Mouse (Mus musculus) embryonic facial prominence, embryonic 11.5 days (tissue): Measurements from ENCODE around the gene Fam53b. TPM values are rescaled to one million over a fixed set of nuclear protein-coding genes. Genes with fewer than 3 reads are reported as not detected.

Experiments
- ATAC-seq: fragments of 200-750 bp; cut with Nextera tagmentation; replicated peaks from 2 replicates; pipeline ENCODE4 v1.8.0; 2017; ENCODE audit warnings: low read depth; ENCODE audit not compliant: insufficient number of reproducible peaks, low FRiP score, low TSS enrichment
- DNase-seq: peaks from one replicate; pipeline ENCODE4 v3.0.0-alpha.2; 2015; ENCODE audit warnings: low spot score
- H3K27ac ChIP-seq: fragments of 300-500 bp; sonication (generic); replicated peaks from 2 replicates; pipeline ENCODE4 v1.5.1; 2014; ENCODE audit warnings: mild to moderate bottlenecking, low read depth, low read length, control low read depth
- H3K27me3 ChIP-seq: fragments of 300-500 bp; sonication (generic); 2 replicates; pipeline ENCODE4 v1.6.1; 2014; ENCODE audit warnings: mild to moderate bottlenecking, low read length, moderate library complexity, mixed read lengths; ENCODE audit not compliant: control insufficient read depth, insufficient read depth
- H3K36me3 ChIP-seq: fragments of 300-500 bp; sonication (generic); replicated peaks from 2 replicates; pipeline ENCODE4 v1.6.1; 2014; ENCODE audit warnings: low read depth, mild to moderate bottlenecking, low read length, moderate library complexity, mixed read lengths; ENCODE audit not compliant: control insufficient read depth, insufficient read depth
- H3K4me1 ChIP-seq: fragments of 300-500 bp; sonication (generic); 2 replicates; pipeline ENCODE4 v1.6.1; 2014; ENCODE audit warnings: low read length, mixed read lengths; ENCODE audit not compliant: control insufficient read depth, insufficient read depth
- H3K4me2 ChIP-seq: fragments of 300-500 bp; sonication (generic); 2 replicates; pipeline ENCODE4 v1.6.1; 2014; ENCODE audit warnings: low read depth, mild to moderate bottlenecking, control low read depth, low read length, moderate library complexity
- H3K4me3 ChIP-seq: fragments of 300-500 bp; sonication (generic); 2 replicates; pipeline ENCODE4 v1.5.1; 2014; ENCODE audit warnings: low read depth, low read length, control low read depth
- H3K9ac ChIP-seq: fragments of 300-500 bp; sonication (generic); replicated peaks from 2 replicates; pipeline ENCODE4 v1.6.1; 2014; ENCODE audit warnings: mild to moderate bottlenecking, control low read depth, low read length
- H3K9me3 ChIP-seq: fragments of 300-500 bp; sonication (generic); replicated peaks from 2 replicates; pipeline ENCODE4 v1.6.1; 2016; ENCODE audit warnings: mild to moderate bottlenecking, low read length, inconsistent platforms, mixed read lengths; ENCODE audit not compliant: control insufficient read depth
- WGBS: fragments of 180-500 bp; shearing (Covaris S2); extraction: QIAGEN DNeasy Blood & Tissue Kit; methylation state at CpG from one replicate; pipeline ENCODE4 v1.1.7; 2014; 5-methylcytosine and 5-hydroxymethylcytosine counted together
- polyA plus RNA-seq: library from polyadenylated mRNA; unstranded; fragments of >200 nt; fragmentation: Nextera tagmentation; extraction: Ambion mirVana; gene quantifications from 2 replicates; pipeline ENCODE4 v1.2.1, GENCODE M21; 2014

The Fam53b gene
- polyA plus RNA-seq, 1 experiment from 2014 or later, result 11.8 TPM

GRCm38 (mm10) chr7:132766235-132766871, 47.3 kb downstream of the Fam53b start:
- peaks cover 3% of the 10 kb centered on the region for H3K4me1 ChIP-seq
- no peaks in the 10 kb centered on the region; the same call in 1 of the 2 replicates for H3K36me3 ChIP-seq
- ATAC-seq (0 out of 2 replicates have a peak, but pooled peaks have one; percentile 46), DNase-seq (no peak)
- no peaks in the 10 kb centered on the region for H3K27me3 ChIP-seq
- no peak overlapping the region for H3K4me3 ChIP-seq
- H3K4me2 ChIP-seq, result no peak overlapping the region
- H3K9me3 ChIP-seq, result no peaks in the 10 kb centered on the region
- H3K9ac ChIP-seq, result no peak overlapping the region
- WGBS, result 85% methylated on average over 11 of the region's 11 CpGs
- H3K27ac ChIP-seq, result no peak overlapping the region

DNA sequence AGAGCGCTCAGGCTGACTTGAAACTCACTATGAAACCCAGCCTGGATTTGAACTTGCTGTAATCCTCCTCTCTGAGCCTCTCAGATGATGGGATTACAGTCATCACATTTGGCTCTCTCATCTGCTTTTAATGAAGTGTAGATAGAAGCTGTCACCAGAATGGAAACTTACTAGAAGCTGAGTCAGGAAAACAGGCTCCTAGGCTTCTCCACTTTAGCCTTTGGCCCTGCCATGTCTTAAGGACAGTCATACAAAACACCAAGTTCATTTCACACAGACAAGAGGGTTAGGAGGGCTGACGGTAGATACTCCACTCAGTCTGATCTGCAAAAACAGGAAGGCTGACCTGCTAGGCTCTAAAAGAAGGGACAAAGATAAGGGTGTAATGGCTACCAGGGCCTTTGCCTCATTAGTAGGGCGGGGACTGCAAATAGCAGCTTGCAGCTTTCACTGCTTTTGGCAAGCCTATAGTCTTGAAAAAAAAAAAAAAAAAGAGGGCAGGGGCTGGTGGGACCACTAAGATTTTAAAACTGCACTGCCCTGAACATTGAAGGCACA, 48.0 kb downstream of the Fam53b start:
- H3K9ac ChIP-seq, result no peak overlapping the region
- H3K27me3 ChIP-seq, result no peaks in the 10 kb centered on the region
- ATAC-seq (no peak), DNase-seq (no peak)
- H3K9me3 ChIP-seq, result no peaks in the 10 kb centered on the region
- no peak overlapping the region for H3K4me2 ChIP-seq
- H3K4me1 ChIP-seq, result peaks cover 3% of the 10 kb centered on the region
- H3K27ac ChIP-seq, result no peak overlapping the region
- WGBS, result 74% methylated on average over 3 of the region's 3 CpGs
- H3K4me3 ChIP-seq, result no peak overlapping the region
- no peaks in the 10 kb centered on the region; the same call in 1 of the 2 replicates for H3K36me3 ChIP-seq

DNA sequence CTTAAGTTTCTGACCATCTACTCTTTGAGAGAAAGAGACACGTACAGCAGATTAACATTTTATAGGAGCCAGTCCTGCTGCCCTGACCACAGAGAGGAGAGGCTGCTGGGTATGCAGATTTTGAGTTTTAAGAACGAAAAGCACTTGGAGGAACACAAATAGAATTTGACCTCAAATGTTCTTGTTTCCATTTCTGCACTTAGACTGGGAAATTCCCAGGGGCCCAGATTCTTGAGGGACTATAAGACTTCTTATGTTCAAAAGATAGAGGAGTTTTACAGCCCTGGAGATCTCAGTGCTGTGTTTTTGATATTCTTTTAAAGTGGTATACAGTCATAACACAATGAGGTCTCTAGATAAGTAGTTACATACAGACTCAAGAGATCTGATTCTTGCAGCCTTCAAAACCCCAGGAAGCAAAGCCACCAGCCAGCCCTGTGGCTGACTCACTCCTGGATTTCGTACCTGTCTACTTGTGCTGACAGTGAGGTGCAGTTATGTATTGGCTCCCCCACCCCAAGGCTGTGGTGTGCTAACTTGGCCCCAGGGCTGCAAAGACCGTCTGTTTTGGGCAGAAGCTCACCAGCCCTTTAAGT, 48.7 kb downstream of the Fam53b start:
- 84% methylated on average over 4 of the region's 4 CpGs for WGBS
- DNase-seq, result no peak
- Histone ChIP-seq H3K4me3 (no peak overlapping the region), H3K4me1 (peaks cover 3% of the 10 kb centered on the region), H3K9me3 (no peaks in the 10 kb centered on the region), H3K27ac (no peak overlapping the region), H3K36me3 (no peaks in the 10 kb centered on the region; the same call in 1 of the 2 replicates), H3K9ac (no peak overlapping the region), H3K27me3 (no peaks in the 10 kb centered on the region), H3K4me2 (no peak overlapping the region)
- ATAC-seq, result no peak

GRCm38 (mm10) chr7:132764314-132764713, 49.4 kb downstream of the Fam53b start:
- H3K4me2 ChIP-seq, result no peak overlapping the region
- no peak overlapping the region for H3K27ac ChIP-seq
- 90% methylated on average over 4 of the region's 4 CpGs for WGBS
- H3K9ac ChIP-seq, result no peak overlapping the region
- H3K27me3 ChIP-seq, result no peaks in the 10 kb centered on the region
- H3K4me1 ChIP-seq, result peaks cover 3% of the 10 kb centered on the region
- DNase-seq (no peak), ATAC-seq (no peak)
- H3K9me3 ChIP-seq, result no peaks in the 10 kb centered on the region
- H3K4me3 ChIP-seq, result no peak overlapping the region
- no peaks in the 10 kb centered on the region; the same call in 1 of the 2 replicates for H3K36me3 ChIP-seq

GRCm38 (mm10) chr7:132763911-132764310, 49.8 kb downstream of the Fam53b start:
- H3K36me3 ChIP-seq, result no peaks in the 10 kb centered on the region; the same call in 1 of the 2 replicates

GRCm38 (mm10) chr7:132763351-132763750, 50.3 kb downstream of the Fam53b start:
- no peaks in the 10 kb centered on the region; the same call in 1 of the 2 replicates for H3K36me3 ChIP-seq
- H3K4me1 ChIP-seq, result peaks cover 3% of the 10 kb centered on the region
- no peaks in the 10 kb centered on the region for H3K27me3 ChIP-seq
- WGBS, result 96% methylated on average over 6 of the region's 6 CpGs
- no peak overlapping the region for H3K4me3 ChIP-seq
- H3K9ac ChIP-seq, result no peak overlapping the region
- no peak overlapping the region for H3K27ac ChIP-seq
- no peaks in the 10 kb centered on the region for H3K9me3 ChIP-seq
- DNase-seq, result no peak
- no peak for ATAC-seq
- no peak overlapping the region for H3K4me2 ChIP-seq

More at GRCm38 (mm10) chr7:132763911-132764310, 49.8 kb downstream of the Fam53b start:
- Histone ChIP-seq H3K9ac (no peak overlapping the region), H3K27me3 (no peaks in the 10 kb centered on the region), H3K4me2 (no peak overlapping the region), H3K27ac (no peak overlapping the region), H3K4me3 (no peak overlapping the region), H3K4me1 (peaks cover 3% of the 10 kb centered on the region), H3K9me3 (no peaks in the 10 kb centered on the region)
- 92% methylated on average over 5 of the region's 5 CpGs for WGBS
- DNase-seq (no peak), ATAC-seq (no peak)

DNA sequence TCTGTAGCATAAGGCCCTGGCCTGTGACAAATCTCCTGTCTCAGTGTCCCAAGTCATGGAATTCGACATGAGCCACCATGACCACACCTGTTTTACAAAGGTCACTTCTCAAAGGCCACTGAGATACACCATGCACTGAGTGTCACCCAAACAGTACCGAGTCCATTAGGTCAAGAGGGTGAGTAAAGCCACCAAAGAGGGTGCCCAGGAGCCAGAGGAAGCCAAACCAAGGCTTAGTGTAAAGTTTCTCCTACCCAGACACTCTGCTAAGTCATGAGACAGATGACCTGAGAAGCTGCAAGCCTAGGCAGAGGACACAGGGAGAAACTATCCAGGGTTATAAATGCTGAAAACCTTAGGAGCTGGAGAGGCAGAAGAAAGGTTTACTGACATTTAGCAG, 52.3 kb downstream of the Fam53b start:
- H3K36me3 ChIP-seq, result peaks cover 4% of the 10 kb centered on the region
- H3K27me3 ChIP-seq, result no peaks in the 10 kb centered on the region
- DNase-seq, result no peak
- no peak overlapping the region for H3K4me3 ChIP-seq
- no peak overlapping the region for H3K9ac ChIP-seq
- no peak overlapping the region for H3K27ac ChIP-seq
- no peaks in the 10 kb centered on the region for H3K4me1 ChIP-seq
- 86% methylated on average over 2 of the region's 2 CpGs for WGBS
- no peak for ATAC-seq
- no peak overlapping the region for H3K4me2 ChIP-seq
- no peaks in the 10 kb centered on the region for H3K9me3 ChIP-seq

DNA sequence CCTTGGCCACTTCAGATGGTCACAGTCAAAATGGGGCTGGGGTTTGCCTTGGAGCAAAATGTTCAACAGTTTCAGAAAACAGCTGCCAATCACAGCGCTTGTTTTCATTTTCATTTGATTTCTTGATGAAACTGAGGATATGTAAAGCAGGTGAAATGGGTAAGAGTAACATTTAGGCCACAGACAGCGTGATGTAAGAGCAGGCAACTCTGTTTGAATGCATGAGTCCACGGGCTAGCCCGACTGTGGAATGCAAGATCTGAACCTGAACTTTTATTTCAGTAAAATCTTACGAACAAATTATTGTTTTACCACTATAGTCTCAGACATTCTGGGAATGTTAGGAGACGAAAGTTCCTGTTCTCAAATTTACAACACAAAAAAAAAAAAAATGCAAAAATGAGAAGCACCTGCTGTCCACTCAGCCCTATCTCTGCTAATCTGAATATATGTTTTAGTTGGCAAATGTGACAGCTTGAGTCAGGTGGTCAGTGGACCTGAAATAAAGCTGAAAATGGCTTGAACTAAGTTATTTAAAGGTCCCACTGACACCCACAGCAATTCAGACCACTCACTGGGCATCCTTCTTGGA, 53.0 kb downstream of the Fam53b start:
- H3K4me3 ChIP-seq, result no peak overlapping the region
- DNase-seq, result no peak
- H3K9me3 ChIP-seq, result no peaks in the 10 kb centered on the region
- WGBS, result 92% methylated on average over 6 of the region's 6 CpGs
- H3K4me1 ChIP-seq, result no peaks in the 10 kb centered on the region
- no peak overlapping the region for H3K9ac ChIP-seq
- H3K4me2 ChIP-seq, result no peak overlapping the region
- no peaks in the 10 kb centered on the region for H3K27me3 ChIP-seq
- peaks cover 4% of the 10 kb centered on the region for H3K36me3 ChIP-seq
- no peak for ATAC-seq
- no peak overlapping the region for H3K27ac ChIP-seq
